Mouse (Mus musculus) lung, embryonic 14.5 days (tissue): ENCODE measurements at regions not wholly inside any gene's neighbourhood (a gene's known extent, or its start where the extent isn't known, plus 50 kb on each side); places are given as distances from the start of the nearest gene placed in this dataset.
A peak's percentile ranks its signal among the peaks of the same experiment; 100 is the strongest.

Experiments used
- ATAC-seq: fragments of 200-750 bp; cut with Nextera tagmentation; 2 replicates; pipeline ENCODE4 v1.8.0; 2017; ENCODE audit warnings: mild to moderate bottlenecking, moderate TSS enrichment, moderate library complexity; ENCODE audit not compliant: insufficient read depth
- DNase-seq: peaks from one replicate; pipeline ENCODE4 v3.0.0-alpha.2; 2015
- H3K27ac ChIP-seq: fragments of 300-500 bp; sonication (generic); 2 replicates; pipeline ENCODE4 v1.5.1; 2014; ENCODE audit warnings: low read depth, mild to moderate bottlenecking, moderate library complexity
- H3K27me3 ChIP-seq: fragments of 300-500 bp; sonication (generic); 2 replicates; pipeline ENCODE4 v1.6.1; 2014; ENCODE audit warnings: low read length, control low read depth; ENCODE audit not compliant: insufficient read depth
- H3K36me3 ChIP-seq: fragments of 300-500 bp; sonication (generic); 2 replicates; pipeline ENCODE4 v1.6.1; 2014; ENCODE audit warnings: control low read depth; ENCODE audit not compliant: insufficient read depth
- H3K4me1 ChIP-seq: fragments of 300-500 bp; sonication (generic); 2 replicates; pipeline ENCODE4 v1.6.1; 2014; ENCODE audit warnings: antibody characterized with exemption, control low read depth; ENCODE audit not compliant: insufficient read depth
- H3K4me2 ChIP-seq: fragments of 300-500 bp; sonication (generic); 2 replicates; pipeline ENCODE4 v1.6.1; 2014; ENCODE audit warnings: mild to moderate bottlenecking
- H3K4me3 ChIP-seq: fragments of 300-500 bp; sonication (generic); 2 replicates; pipeline ENCODE4 v1.5.1; 2014; ENCODE audit warnings: low read depth, low read length
- H3K9ac ChIP-seq: fragments of 300-500 bp; sonication (generic); 2 replicates; pipeline ENCODE4 v1.6.1; 2014
- H3K9me3 ChIP-seq: fragments of 300-500 bp; sonication (generic); 2 replicates; pipeline ENCODE4 v1.6.1; 2016; ENCODE audit warnings: low read depth, low read length, control low read depth
- CTCF ChIP-seq: IDR thresholded peaks from 2 replicates; pipeline ENCODE4 v1.5.1; 2016; ENCODE audit warnings: antibody characterized with exemption, low read depth
- WGBS: fragments of 180-500 bp; shearing (Covaris S2); extraction: QIAGEN DNeasy Blood & Tissue Kit; methylation state at CpG from one replicate; pipeline ENCODE4 v1.1.7; 2014; 5-methylcytosine and 5-hydroxymethylcytosine counted together

DNA sequence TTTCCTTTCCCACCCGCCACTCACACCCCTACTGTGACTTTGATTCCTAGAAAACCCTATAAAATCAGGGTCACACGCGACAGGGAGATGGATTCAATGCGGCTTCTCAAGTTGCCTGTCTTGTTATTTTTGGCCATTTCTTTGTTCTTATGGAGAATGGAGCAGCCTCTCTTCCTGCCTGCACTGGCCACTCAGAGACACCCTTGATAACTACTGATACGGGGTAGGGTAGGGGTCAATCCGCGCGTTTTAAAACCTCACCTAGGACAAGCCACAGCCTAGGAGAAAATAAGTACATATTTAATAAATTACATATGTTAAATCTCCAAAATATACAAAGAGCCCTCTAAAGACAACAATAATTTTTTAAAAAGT lies 309.2 kb downstream of the Matn1 start:
- 2% methylated on average over 8 of the region's 8 CpGs for WGBS
- ATAC-seq (no peak), DNase-seq (no peak)
- H3K9ac ChIP-seq: no peak overlapping the region
- H3K9me3 ChIP-seq: no peaks in the 10 kb centered on the region
- H3K4me2 ChIP-seq: peak overlapping the region; percentile 53
- no peak for TF ChIP-seq CTCF
- H3K27ac ChIP-seq: no peak overlapping the region
- H3K4me3 ChIP-seq: no peak overlapping the region
- no peaks in the 10 kb centered on the region for H3K27me3 ChIP-seq
- H3K4me1 ChIP-seq: no peaks in the 10 kb centered on the region
- no peaks in the 10 kb centered on the region for H3K36me3 ChIP-seq

DNA sequence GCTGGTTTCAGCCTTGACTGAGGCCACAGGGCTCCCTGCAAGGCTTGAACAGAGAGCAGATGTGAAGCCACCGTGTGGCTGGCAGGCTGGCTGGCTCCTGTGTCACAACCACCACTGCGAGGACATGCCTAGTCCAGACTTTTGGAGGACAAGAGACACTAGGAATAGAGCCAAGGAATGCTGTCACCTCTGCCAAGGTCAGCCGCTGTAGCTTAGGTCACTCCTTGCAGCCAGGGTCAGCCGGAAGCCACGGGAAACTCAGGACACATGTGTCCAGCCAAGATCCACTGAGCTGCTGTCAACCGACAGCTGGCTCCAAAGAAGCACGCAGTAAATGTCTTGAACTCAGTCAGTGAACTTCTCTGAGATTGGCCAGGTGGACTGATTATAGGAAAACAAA lies 310.1 kb downstream of the Matn1 start:
- 50% methylated on average over 7 of the region's 7 CpGs for WGBS
- no peak overlapping the region for H3K27ac ChIP-seq

DNA sequence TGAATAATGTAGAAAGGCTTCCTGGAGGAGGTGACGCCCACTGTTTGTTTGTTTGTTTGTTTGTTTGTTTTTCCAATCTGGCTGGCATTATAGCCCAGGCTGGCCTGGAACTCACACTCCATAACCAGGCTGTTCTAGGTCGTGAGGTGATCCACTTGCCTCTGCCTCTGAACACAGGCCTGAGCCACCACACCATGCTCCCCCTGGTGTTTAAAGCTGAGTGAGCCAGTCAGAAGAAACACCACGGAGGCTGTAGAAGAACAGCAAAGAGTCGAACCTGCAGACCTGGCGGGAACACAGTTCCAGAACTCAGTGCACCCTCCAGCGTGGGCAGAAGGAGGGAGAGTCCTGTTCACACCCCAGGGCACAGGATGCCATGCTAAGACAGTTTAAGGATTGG lies 310.5 kb downstream of the Matn1 start:
- ATAC-seq (0 out of 2 replicates have a peak, but pooled peaks have one; percentile 29), DNase-seq (peak; percentile 51)
- Histone ChIP-seq H3K9ac (no peak overlapping the region), H3K9me3 (no peaks in the 10 kb centered on the region), H3K4me3 (no peak overlapping the region), H3K27ac (no peak overlapping the region), H3K4me2 (no peak overlapping the region), H3K27me3 (no peaks in the 10 kb centered on the region), H3K4me1 (no peaks in the 10 kb centered on the region), H3K36me3 (no peaks in the 10 kb centered on the region)
- 32% methylated on average over 6 of the region's 6 CpGs for WGBS
- TF ChIP-seq CTCF: peak; percentile 70

More for the DNA sequence above, 310.1 kb downstream of the Matn1 start:
- Histone ChIP-seq H3K36me3 (no peaks in the 10 kb centered on the region), H3K4me3 (no peak overlapping the region), H3K4me2 (no peak overlapping the region), H3K27me3 (no peaks in the 10 kb centered on the region), H3K9me3 (no peaks in the 10 kb centered on the region), H3K4me1 (no peaks in the 10 kb centered on the region), H3K9ac (no peak overlapping the region)
- no peak for TF ChIP-seq CTCF
- peak; percentile 46; the same call in 1 of the 2 replicates for ATAC-seq
- peak; percentile 39 for DNase-seq

DNA sequence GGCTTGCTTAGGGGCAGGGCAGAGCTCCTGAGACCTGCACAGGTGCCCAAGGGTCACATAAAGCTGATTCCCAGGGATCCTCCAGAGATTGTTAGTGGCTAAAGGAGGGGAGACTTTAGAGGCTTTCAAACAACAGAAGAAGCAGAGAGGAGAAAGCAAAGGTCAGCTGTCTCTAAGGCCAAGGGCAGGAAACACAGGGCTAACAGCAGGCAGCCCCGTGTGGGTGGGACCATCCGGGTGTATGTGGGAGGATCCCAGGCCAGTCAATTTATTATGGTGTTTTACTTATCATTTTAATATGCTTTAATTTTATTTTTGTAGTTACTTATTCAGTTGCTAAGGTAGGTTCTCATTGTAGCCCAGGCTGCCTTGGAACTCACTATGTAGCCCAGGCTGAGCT lies 317.1 kb downstream of the Matn1 start:
- ATAC-seq: no peak
- no peak overlapping the region for H3K9ac ChIP-seq
- H3K4me2 ChIP-seq: no peak overlapping the region
- no peaks in the 10 kb centered on the region for H3K9me3 ChIP-seq
- H3K36me3 ChIP-seq: no peaks in the 10 kb centered on the region
- no peak for DNase-seq
- TF ChIP-seq CTCF: no peak
- H3K4me1 ChIP-seq: no peaks in the 10 kb centered on the region
- H3K27ac ChIP-seq: no peak overlapping the region
- 68% methylated on average over 2 of the region's 2 CpGs for WGBS
- no peaks in the 10 kb centered on the region for H3K27me3 ChIP-seq
- no peak overlapping the region for H3K4me3 ChIP-seq

- no peak overlapping the region for H3K27ac ChIP-seq
- no peaks in the 10 kb centered on the region for H3K9me3 ChIP-seq
- ATAC-seq (no peak), DNase-seq (peak; percentile 13)
- H3K4me3 ChIP-seq: no peak overlapping the region
- no peak for TF ChIP-seq CTCF
- no peaks in the 10 kb centered on the region for H3K4me1 ChIP-seq
- WGBS: 47% methylated on average over 6 of the region's 6 CpGs
- no peaks in the 10 kb centered on the region for H3K36me3 ChIP-seq
- H3K9ac ChIP-seq: no peak overlapping the region
- H3K27me3 ChIP-seq: no peaks in the 10 kb centered on the region
- H3K4me2 ChIP-seq: no peak overlapping the region
Observed at GRCm38 (mm10) chr4:131262909-131263308, 318.7 kb downstream of the Matn1 start.

DNA sequence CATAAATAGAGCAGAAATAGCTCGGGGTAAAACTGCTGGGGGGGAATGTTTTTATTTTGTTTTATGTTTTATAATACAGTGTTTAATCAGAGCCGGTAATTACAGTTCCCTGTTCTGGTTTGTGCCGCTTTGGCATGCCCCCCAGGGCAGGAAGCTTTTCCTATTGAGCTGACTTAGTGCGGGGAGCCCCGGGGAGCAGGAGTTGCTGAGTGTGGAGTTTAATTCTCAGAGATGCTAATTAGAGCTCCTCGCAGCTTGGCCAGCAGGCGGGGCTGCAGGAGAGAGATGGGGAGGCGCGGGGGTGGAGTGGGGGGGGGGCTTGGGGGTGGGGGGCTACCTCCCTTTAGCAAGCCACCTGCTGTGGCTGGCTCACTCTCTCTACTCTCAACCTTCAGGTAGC lies 322.6 kb downstream of the Matn1 start:
- Histone ChIP-seq H3K4me1 (no peaks in the 10 kb centered on the region), H3K9ac (no peak overlapping the region), H3K9me3 (no peaks in the 10 kb centered on the region), H3K27me3 (no peaks in the 10 kb centered on the region), H3K4me3 (no peak overlapping the region), H3K36me3 (no peaks in the 10 kb centered on the region), H3K27ac (no peak overlapping the region), H3K4me2 (no peak overlapping the region)
- ATAC-seq (no peak), DNase-seq (no peak)
- WGBS: 10% methylated on average over 9 of the region's 9 CpGs
- TF ChIP-seq CTCF: no peak

- 18% methylated on average over 10 of the region's 10 CpGs for WGBS
- Histone ChIP-seq H3K4me3 (no peak overlapping the region), H3K9ac (no peak overlapping the region), H3K27me3 (no peaks in the 10 kb centered on the region), H3K4me1 (no peaks in the 10 kb centered on the region), H3K27ac (no peak overlapping the region), H3K4me2 (no peak overlapping the region), H3K36me3 (no peaks in the 10 kb centered on the region), H3K9me3 (no peaks in the 10 kb centered on the region)
- ATAC-seq (no peak), DNase-seq (peak; percentile 89)
- TF ChIP-seq CTCF: no peak
Observed at GRCm38 (mm10) chr4:131267760-131268159, 323.6 kb downstream of the Matn1 start.

DNA sequence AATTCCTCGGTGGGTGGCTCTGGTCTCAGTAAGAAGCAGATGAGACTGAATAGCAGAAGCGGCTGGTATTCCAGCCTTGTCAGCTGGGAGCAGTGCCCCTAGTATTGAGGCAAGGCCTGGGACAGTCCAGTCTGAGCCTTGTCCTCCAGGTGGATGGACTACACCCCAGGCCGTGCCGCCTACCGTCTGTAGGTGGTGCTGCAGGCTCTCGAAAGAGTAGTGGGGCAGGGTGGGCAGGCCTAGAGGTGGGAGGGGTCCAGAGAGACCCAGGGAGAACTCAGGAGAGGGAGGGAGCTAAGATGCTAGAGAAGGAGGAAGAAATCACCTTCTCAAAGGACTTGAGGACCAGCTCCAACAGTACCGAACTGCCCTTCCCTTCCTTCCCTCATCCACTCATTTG lies 326.0 kb downstream of the Matn1 start:
- TF ChIP-seq CTCF: peak; percentile 68
- no peak overlapping the region for H3K4me2 ChIP-seq
- H3K36me3 ChIP-seq: no peaks in the 10 kb centered on the region
- DNase-seq (peak; percentile 45), ATAC-seq (no peak)
- H3K4me3 ChIP-seq: no peak overlapping the region
- H3K9me3 ChIP-seq: no peaks in the 10 kb centered on the region
- no peaks in the 10 kb centered on the region for H3K4me1 ChIP-seq
- H3K27me3 ChIP-seq: no peaks in the 10 kb centered on the region
- H3K27ac ChIP-seq: no peak overlapping the region
- H3K9ac ChIP-seq: no peak overlapping the region
- WGBS: 20% methylated on average over 7 of the region's 7 CpGs
